Mouse (Mus musculus) stomach, embryonic 14.5 days (tissue): Measurements from ENCODE around the gene Cdkn1c. TPM values are rescaled to one million over a fixed set of nuclear protein-coding genes. Genes with fewer than 3 reads are reported as not detected.

ENCODE experiments used
- ATAC-seq: fragments of 200-750 bp; cut with Nextera tagmentation; 2 replicates; pipeline ENCODE4 v1.8.0; 2017; ENCODE audit warnings: low read depth, moderate TSS enrichment; ENCODE audit not compliant: insufficient number of reproducible peaks, insufficient read depth, low FRiP score
- H3K27ac ChIP-seq: fragments of 300-500 bp; sonication (generic); 2 replicates; pipeline ENCODE4 v1.5.1; 2014; ENCODE audit warnings: mild to moderate bottlenecking, low read length, moderate library complexity, mixed read lengths
- H3K27me3 ChIP-seq: fragments of 300-500 bp; sonication (generic); 2 replicates; pipeline ENCODE4 v1.6.1; 2014; ENCODE audit warnings: low read length, control low read depth, mixed read lengths; ENCODE audit not compliant: control insufficient read depth, insufficient read depth
- H3K36me3 ChIP-seq: fragments of 300-500 bp; sonication (generic); 2 replicates; pipeline ENCODE4 v1.6.1; 2014; ENCODE audit warnings: mild to moderate bottlenecking, control low read depth, low read length, moderate library complexity, mixed read lengths; ENCODE audit not compliant: control insufficient read depth, insufficient read depth
- H3K4me1 ChIP-seq: fragments of 300-500 bp; sonication (generic); 2 replicates; pipeline ENCODE4 v1.6.1; 2014; ENCODE audit warnings: low read length, control low read depth, mixed read lengths; ENCODE audit not compliant: control insufficient read depth, insufficient read depth
- H3K4me2 ChIP-seq: fragments of 300-500 bp; sonication (generic); replicated peaks from 2 replicates; pipeline ENCODE4 v1.6.1; 2014; ENCODE audit warnings: low read depth, low read length, control low read depth
- H3K4me3 ChIP-seq: fragments of 300-500 bp; sonication (generic); 2 replicates; pipeline ENCODE4 v1.5.1; 2014; ENCODE audit warnings: low read depth, low read length, control low read depth
- H3K9ac ChIP-seq: fragments of 300-500 bp; sonication (generic); replicated peaks from 2 replicates; pipeline ENCODE4 v1.6.1; 2014; ENCODE audit warnings: low read depth, mild to moderate bottlenecking, control low read depth, low read length, moderate library complexity, mixed read lengths
- H3K9me3 ChIP-seq: fragments of 300-500 bp; sonication (generic); 2 replicates; pipeline ENCODE4 v1.6.1; 2016; ENCODE audit warnings: low read depth, low read length, control low read depth; ENCODE audit not compliant: control insufficient read depth
- WGBS: fragments of 180-500 bp; shearing (Covaris S2); extraction: QIAGEN DNeasy Blood & Tissue Kit; methylation state at CpG from one replicate; pipeline ENCODE4 v1.1.7; 2014; 5-methylcytosine and 5-hydroxymethylcytosine counted together
- polyA plus RNA-seq: library from polyadenylated mRNA; unstranded; fragments of >200 nt; fragmentation: Nextera tagmentation; extraction: Ambion mirVana; gene quantifications from 2 replicates; pipeline ENCODE4 v1.2.1, GENCODE M21; 2014

Cdkn1c gene
- polyA plus RNA-seq, 1 experiment from 2014 or later = 824 TPM

DNA sequence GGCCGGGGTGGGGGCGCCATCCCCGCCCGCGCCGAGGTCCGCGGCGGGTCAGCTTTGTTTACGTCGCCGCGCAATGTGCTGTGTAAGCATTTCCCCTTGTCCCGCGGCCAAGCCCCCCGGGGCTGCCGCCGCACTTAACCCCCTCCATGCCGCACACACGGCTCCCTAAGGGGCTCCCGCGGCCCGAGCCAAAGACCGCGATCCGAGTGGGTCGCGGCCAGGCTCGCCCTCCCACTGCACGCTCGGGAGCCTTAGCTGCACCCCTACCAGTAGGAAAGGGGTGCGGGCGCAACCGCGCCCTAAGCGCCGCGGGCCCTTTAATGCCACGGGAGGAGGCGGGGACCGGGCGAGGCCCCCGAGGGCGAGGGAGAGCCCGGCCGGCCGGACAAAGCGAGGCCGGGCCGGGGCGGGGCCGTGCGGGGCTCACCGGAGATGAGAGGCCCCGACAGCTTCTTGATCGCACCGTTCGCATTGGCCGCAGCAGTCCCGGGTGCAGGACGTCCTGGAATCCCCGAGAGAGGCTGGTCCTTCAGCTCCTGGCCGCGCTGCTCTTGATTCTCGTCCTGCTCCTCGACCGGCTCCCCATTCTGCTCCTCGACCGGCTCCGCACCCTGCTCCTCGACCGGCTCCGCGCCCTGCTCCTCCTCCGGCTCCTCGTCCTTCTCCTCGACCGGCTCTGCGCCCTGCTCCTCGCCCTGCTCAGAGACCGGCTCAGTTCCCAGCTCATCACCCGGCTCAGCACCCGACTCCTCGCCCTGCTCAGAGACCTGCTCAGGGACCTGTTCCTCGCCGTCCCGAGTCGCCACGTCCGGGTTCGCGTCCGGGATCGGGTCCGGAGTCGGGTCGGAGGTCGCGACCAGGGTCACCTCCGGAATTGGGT, 1.3 kb downstream of the Cdkn1c start:
- H3K36me3 ChIP-seq = peaks cover 2% of the 10 kb centered on the region; the same call in 1 of the 2 replicates
- no peaks in the 10 kb centered on the region for H3K27me3 ChIP-seq
- peak overlapping the region; percentile 87 for H3K27ac ChIP-seq
- peak overlapping the region; percentile 59 for H3K4me3 ChIP-seq
- H3K4me1 ChIP-seq = peaks cover 9% of the 10 kb centered on the region
- H3K9me3 ChIP-seq = peaks cover 21% of the 10 kb centered on the region; the same call in 1 of the 2 replicates
- ATAC-seq = no peak
- peak overlapping the region; percentile 44 for H3K4me2 ChIP-seq
- peak overlapping the region; percentile 72 for H3K9ac ChIP-seq
- WGBS = 31% methylated on average over 99 of the region's 100 CpGs

DNA sequence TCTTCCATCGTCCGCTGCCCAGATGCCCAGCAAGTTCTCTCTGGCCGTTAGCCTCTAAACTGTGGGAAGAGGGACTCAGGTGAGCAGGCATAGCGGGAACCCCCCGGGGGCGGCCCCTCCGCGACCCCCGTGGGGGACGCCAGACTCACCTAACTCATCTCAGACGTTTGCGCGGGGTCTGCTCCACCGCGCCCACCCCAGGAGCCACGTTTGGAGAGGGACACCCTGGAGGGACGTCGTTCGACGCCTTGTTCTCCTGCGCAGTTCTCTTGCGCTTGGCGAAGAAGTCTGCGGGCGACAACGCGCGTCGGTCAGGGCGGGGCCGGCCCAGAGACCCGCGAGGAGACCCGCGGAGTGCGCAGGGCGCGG, 1.9 kb downstream of the Cdkn1c start:
- H3K27me3 ChIP-seq = no peaks in the 10 kb centered on the region
- H3K27ac ChIP-seq = peak overlapping the region; percentile 87
- peaks cover 5% of the 10 kb centered on the region for H3K4me1 ChIP-seq
- peak overlapping the region; percentile 72 for H3K9ac ChIP-seq
- WGBS = 20% methylated on average over 38 of the region's 38 CpGs
- no peak for ATAC-seq
- H3K36me3 ChIP-seq = peaks cover 2% of the 10 kb centered on the region; the same call in 1 of the 2 replicates
- peaks cover 21% of the 10 kb centered on the region; the same call in 1 of the 2 replicates for H3K9me3 ChIP-seq
- H3K4me3 ChIP-seq = peak overlapping the region; percentile 59
- peak overlapping the region; percentile 44 for H3K4me2 ChIP-seq

DNA sequence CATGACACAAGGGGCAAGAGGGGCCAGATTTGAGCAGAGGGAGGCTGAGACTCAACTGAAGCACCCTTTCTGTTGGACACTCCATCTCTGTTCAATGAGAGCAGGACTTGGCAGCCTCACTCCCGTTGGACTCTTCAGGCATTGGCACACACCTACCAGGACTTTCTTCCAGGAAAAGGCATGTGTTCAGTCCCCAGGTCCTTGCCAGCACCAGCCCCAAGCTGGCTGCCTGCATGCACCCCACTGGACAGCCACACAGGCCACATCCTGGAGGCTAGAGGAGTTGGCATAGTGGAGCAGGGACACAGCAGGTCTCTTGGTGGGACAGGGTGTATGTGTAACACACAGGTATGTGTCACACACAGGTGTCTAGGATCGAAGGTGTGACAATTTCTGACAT, 13.7 kb downstream of the Cdkn1c start:
- ATAC-seq = no peak
- H3K27me3 ChIP-seq = peaks cover 3% of the 10 kb centered on the region; the same call in 1 of the 2 replicates

DNA sequence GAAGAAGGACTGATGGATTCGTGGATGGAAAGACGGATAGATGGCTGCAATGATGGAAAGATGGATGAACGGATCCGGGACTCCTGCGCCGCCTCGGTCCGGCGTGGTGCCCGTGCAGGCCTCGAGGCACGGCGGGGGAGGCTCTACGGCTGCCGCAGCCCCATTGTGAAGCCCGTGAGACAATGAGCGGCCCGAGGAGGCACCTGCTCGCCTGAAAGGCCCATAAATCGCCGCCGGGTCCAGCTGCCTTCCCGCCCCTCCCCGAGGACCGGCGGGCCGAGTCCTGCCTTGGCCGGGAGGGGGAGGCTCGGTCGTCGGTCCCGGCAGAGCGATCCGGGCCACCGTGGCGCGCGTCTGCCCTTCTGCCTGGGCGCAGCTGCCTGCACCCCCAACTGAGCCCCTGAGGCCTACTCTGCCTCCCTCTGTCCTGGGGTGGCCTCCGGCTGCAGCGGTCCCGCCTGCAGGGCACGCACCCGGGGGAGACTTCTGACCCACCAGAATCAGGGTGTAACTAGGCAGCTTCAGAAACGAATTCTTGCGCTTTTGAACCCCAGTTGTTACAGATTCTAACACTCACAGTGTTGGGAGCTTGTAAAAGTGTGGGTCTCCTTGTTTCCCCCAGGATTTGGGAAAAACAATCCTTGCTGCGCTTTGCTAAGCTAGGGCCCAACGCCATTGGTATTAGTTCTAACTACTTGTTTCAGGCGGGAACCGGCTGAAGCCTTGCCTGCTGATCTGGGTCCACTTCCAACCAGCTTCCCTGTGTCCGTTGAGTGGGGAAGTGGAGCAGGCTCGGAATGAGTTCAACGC, 15.0 kb downstream of the Cdkn1c start:
- H3K27me3 ChIP-seq = peaks cover 3% of the 10 kb centered on the region; the same call in 1 of the 2 replicates
- ATAC-seq = 0 out of 2 replicates have a peak, but pooled peaks have one; percentile 28
- 0 out of 2 replicates have a peak overlapping the region, but pooled peaks have one; percentile 14 for H3K9ac ChIP-seq
- H3K36me3 ChIP-seq = no peaks in the 10 kb centered on the region
- peak overlapping the region; percentile 67 for H3K4me2 ChIP-seq
- no peaks in the 10 kb centered on the region for H3K9me3 ChIP-seq
- peak overlapping the region; percentile 33 for H3K4me3 ChIP-seq
- peaks cover 15% of the 10 kb centered on the region; the same call in 1 of the 2 replicates for H3K4me1 ChIP-seq
- no peak overlapping the region for H3K27ac ChIP-seq
- 12% methylated on average over 50 of the region's 53 CpGs for WGBS

More for the DNA sequence above, 13.7 kb downstream of the Cdkn1c start:
- 64% methylated on average over 2 of the region's 2 CpGs for WGBS
- Histone ChIP-seq H3K4me1 (peaks cover 15% of the 10 kb centered on the region; the same call in 1 of the 2 replicates), H3K4me2 (no peak overlapping the region), H3K36me3 (no peaks in the 10 kb centered on the region), H3K9ac (no peak overlapping the region), H3K9me3 (no peaks in the 10 kb centered on the region), H3K4me3 (no peak overlapping the region), H3K27ac (no peak overlapping the region)

DNA sequence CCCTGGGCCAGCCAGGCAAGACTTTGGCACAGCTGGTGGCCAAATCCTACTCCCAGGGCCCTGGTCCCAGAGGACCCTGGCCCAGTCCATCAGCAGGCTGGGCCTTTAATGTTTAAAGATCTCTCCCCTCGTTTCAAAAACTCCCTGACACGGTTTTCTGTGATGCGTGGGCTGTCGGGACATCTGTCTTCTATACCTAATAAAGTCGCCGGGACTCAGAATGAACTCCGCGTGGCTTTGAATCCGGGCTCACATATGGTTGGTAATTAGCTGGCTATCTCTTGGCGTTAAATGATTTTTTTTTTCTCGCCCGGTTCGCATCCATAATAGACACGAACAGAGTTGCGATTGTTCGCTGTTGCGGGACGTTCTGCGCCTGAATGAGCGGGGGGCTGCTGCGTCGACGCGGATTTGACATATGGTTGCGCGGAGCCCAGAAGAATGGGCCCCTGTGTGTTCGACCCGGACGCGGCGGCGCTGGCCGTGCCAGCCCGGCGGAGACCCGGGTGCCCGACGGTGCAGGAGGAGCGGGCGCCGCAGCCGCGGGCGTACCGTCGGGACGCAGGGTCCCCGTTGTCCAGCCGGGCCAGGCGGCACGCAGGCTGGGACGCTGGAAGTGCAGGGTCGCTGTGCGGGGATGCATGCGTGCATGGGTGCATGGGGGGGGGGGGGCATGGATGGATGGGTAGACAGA, 15.7 kb downstream of the Cdkn1c start:
- 0 out of 2 replicates have a peak, but pooled peaks have one; percentile 14 for ATAC-seq
- 4% methylated on average over 55 of the region's 55 CpGs for WGBS
- H3K4me3 ChIP-seq = peak overlapping the region; percentile 33

DNA sequence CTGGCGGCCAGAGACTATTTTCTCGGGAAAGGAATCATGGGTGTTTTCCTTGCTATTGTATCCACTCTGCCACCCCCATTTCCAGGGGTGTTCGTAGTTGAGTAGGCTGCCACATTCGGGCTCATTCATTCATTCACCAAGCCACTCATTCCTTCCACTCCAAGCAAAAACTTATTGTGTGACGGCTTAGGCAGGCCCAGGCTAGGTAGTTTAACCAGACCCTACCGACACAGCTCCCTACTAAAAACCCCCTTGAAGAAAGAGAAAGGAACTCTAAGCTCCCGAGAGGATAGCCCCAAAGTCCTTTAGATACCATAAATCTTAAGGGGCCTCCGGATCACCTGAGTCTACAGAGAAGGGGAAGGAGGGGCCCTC, 16.3 kb downstream of the Cdkn1c start:
- Histone ChIP-seq H3K27ac (no peak overlapping the region), H3K36me3 (no peaks in the 10 kb centered on the region), H3K9me3 (no peaks in the 10 kb centered on the region), H3K4me1 (peaks cover 15% of the 10 kb centered on the region; the same call in 1 of the 2 replicates), H3K27me3 (peaks cover 3% of the 10 kb centered on the region; the same call in 1 of the 2 replicates), H3K4me2 (no peak overlapping the region; the same call in 1 of the 2 replicates), H3K4me3 (0 out of 2 replicates have a peak overlapping the region, but pooled peaks have one; percentile 33), H3K9ac (no peak overlapping the region)
- WGBS = 54% methylated on average over 8 of the region's 8 CpGs
- ATAC-seq = no peak

More for the DNA sequence above, 15.7 kb downstream of the Cdkn1c start:
- Histone ChIP-seq H3K27ac (no peak overlapping the region), H3K4me1 (peaks cover 15% of the 10 kb centered on the region; the same call in 1 of the 2 replicates), H3K27me3 (peaks cover 3% of the 10 kb centered on the region; the same call in 1 of the 2 replicates), H3K9ac (0 out of 2 replicates have a peak overlapping the region, but pooled peaks have one; percentile 14), H3K4me2 (peak overlapping the region; percentile 67), H3K9me3 (no peaks in the 10 kb centered on the region), H3K36me3 (no peaks in the 10 kb centered on the region)

DNA sequence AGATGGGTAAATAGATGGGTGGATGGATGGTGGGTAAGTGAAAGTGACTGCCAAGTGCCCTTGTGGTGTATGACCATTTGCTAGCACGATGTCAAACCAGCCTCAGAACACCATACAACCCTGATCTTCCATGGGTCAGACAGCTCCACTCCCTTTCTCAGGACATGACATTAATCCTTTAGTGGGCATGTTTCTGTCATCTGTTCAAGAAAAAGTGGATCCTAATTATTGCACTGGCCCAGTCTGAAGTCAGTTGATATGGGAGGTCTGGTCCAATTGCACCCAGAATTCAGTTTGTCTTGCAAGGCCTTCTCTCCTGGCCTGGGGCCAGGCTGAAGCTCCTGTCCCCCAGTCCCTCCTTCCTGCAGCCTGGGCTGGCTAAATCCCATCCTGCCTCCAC, 21.9 kb downstream of the Cdkn1c start:
- no peaks in the 10 kb centered on the region for H3K9me3 ChIP-seq
- H3K4me3 ChIP-seq = no peak overlapping the region
- ATAC-seq = no peak
- no peak overlapping the region for H3K27ac ChIP-seq
- WGBS = 68% methylated on average over 1 of the region's 1 CpGs
- H3K4me2 ChIP-seq = no peak overlapping the region
- no peak overlapping the region for H3K9ac ChIP-seq
- peaks cover 8% of the 10 kb centered on the region; the same call in 1 of the 2 replicates for H3K4me1 ChIP-seq
- H3K27me3 ChIP-seq = peaks cover 3% of the 10 kb centered on the region; the same call in 1 of the 2 replicates
- H3K36me3 ChIP-seq = no peaks in the 10 kb centered on the region
